Mouse (Mus musculus): Measurements from ENCODE around the gene 4930407I10Rik.

DNA sequence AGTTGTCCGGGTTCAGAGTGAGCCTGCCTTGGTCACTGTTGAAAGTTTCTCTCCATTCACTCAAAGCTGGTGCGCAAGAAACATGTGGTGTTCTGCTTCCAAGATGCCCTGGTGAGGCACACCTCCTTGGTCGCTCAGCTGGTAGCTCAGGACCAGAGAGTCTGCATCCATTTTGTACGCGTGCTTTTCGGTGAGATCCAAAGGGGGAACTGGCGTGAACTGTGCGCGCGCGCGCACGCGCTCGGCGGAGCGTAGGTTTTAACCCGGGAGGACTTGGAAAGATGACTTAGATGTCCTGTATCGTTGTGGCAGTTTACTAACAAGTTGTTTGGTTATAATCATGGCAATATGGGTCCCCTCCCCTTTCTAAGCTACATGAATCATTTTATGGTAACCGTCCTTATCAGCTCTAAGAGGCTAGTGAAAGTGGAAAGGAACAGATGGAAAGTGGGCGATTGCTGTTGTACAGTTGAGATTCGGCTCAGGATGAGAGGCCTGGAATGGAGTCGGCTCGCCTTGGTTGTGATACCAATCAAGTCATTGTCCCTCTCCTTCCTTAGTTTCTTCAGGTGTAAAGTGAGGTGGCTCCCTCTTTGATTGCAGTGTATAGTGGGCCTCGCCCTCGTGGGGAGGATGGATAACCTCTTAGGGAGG lies 13.0 kb downstream of the 4930407I10Rik start:
- TF ChIP-seq EP300 (IDR thresholded peaks at IDR 0.05; ENCODE audit: low read depth in 1 of 2, low read length in 2 of 2): no peak
- TF ChIP-seq ETS1 (IDR thresholded peaks at IDR 0.05; ENCODE audit: low read depth, low read length): no peak
- TF ChIP-seq CTCF (IDR thresholded peaks at IDR 0.05 in 2 of 3, conservative IDR thresholded peaks at IDR 0.05 in 1 of 3; ENCODE audit: control insufficient read depth in 1 of 3, insufficient read depth in 1 of 3, low read depth in 2 of 3, low read length in 3 of 3, poor library complexity in 1 of 3, severe bottlenecking in 1 of 3): no peak

Data from MEL (cell line).